Mouse (Mus musculus): ENCODE data around the gene Zfp1. TPM values are rescaled to one million over a fixed set of nuclear protein-coding genes. Genes with fewer than 3 reads are reported as not detected.

The Zfp1 gene
- polyA plus RNA-seq, 1 experiment from 2014 or later = 10.9 TPM

DNA sequence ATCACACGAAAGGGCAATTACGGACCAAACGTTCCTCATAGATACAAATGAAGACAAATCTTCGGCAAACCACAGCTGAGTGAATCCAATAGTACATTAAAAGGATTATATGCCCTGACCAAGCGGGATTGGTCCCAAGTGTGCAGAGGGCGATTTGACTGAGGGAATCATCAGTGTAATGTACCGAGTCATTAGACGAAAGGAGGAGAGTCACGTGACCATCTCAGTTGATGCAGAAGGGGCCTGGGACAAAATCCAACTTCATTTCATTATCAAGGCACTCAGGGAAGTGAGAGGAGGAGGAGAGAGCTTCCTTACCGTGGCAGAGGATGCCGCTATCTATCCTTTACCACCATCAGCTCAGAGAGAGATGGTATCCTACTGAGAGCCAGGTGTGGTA is 38.0 kb downstream of the Zfp1 start:
- no peak for TF ChIP-seq CTCF (IDR thresholded peaks at IDR 0.05; ENCODE audit: low read depth)
- no peak for TF ChIP-seq EP300 (optimal IDR thresholded peaks at IDR 0.05)
- no peak overlapping the region for H3K9ac ChIP-seq (ENCODE audit: low read length)
- no peaks in the 10 kb centered on the region for H3K36me3 ChIP-seq (ENCODE audit: control insufficient read depth, insufficient read depth, low read length)
- H3K4me1 ChIP-seq (replicated peaks; ENCODE audit: control insufficient read depth, insufficient read depth) = no peaks in the 10 kb centered on the region
- ATAC-seq (ENCODE audit: low FRiP score, low TSS enrichment) (no peak), DNase-seq (ENCODE audit: low spot score) (no peak)
- WGBS = 66% methylated on average over 11 of the region's 11 CpGs
- H3K27ac ChIP-seq (replicated peaks) = no peak overlapping the region
- no peaks in the 10 kb centered on the region for H3K9me3 ChIP-seq (ENCODE audit: control insufficient read depth, low read length)
- H3K4me3 ChIP-seq (ENCODE audit: low read depth, low read length) = no peak overlapping the region
- H3K27me3 ChIP-seq (ENCODE audit: control insufficient read depth, insufficient read depth, low read length) = no peaks in the 10 kb centered on the region
- no peak overlapping the region for H3K4me2 ChIP-seq (replicated peaks; ENCODE audit: low read depth)

DNA sequence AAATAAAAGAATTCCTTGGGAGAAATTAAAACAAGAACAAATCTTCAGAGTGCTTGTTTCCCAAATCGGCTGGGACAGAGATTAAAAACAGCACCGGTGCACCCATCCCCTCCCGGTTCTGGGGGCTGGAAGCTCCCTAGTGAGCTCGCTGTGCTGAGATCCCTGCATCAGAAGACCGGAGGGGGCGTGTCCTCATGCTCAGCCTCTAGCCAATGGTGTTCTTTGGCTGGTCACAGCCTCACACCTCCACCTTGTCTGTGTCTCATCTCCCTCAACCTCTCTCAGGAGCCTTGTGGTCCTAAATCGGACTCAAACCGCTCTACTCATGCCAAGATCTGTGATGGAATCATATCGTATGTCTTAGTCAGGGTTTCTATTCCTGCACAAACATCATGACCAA is 39.3 kb downstream of the Zfp1 start:
- no peak for DNase-seq (ENCODE audit: low spot score)
- WGBS = 30% methylated on average over 9 of the region's 9 CpGs
- no peaks in the 10 kb centered on the region for H3K36me3 ChIP-seq (ENCODE audit: control insufficient read depth, insufficient read depth, low read length)

DNA sequence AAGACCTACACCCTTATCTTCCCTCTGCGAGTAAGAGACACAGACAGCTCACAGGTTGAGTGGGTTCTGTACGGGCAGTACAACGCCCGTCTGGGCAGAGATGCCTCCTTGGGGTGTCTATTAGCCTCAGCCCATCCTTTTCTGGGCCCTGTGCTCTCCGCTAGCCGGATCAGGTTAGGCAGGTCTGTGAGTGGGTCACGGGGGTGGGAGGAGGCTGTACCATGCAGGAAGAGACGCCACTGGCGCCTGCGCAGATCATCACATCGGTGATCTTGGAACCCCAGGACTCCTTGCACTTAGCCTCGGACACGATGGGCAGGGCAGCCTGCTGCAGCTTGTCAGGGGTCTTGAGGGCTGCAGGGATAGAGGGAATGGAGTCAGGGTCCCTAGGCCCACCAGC is 43.7 kb downstream of the Zfp1 start:
- H3K36me3 ChIP-seq (ENCODE audit: control insufficient read depth, insufficient read depth, low read length) = no peaks in the 10 kb centered on the region
- DNase-seq (ENCODE audit: low spot score) = no peak
- H3K9me3 ChIP-seq (ENCODE audit: control insufficient read depth, low read length) = no peaks in the 10 kb centered on the region
- no peak overlapping the region for H3K4me3 ChIP-seq (ENCODE audit: low read depth, low read length)
- H3K27ac ChIP-seq (replicated peaks) = no peak overlapping the region
- TF ChIP-seq EP300 (optimal IDR thresholded peaks at IDR 0.05) (no peak), CTCF (IDR thresholded peaks at IDR 0.05; ENCODE audit: low read depth) (no peak)
- 75% methylated on average over 13 of the region's 13 CpGs for WGBS
- no peaks in the 10 kb centered on the region for H3K27me3 ChIP-seq (ENCODE audit: control insufficient read depth, insufficient read depth, low read length)
- H3K4me2 ChIP-seq (replicated peaks; ENCODE audit: low read depth) = no peak overlapping the region
- H3K9ac ChIP-seq (ENCODE audit: low read length) = no peak overlapping the region
- peak; percentile 18; the same call in 1 of the 2 replicates for ATAC-seq (ENCODE audit: low FRiP score, low TSS enrichment)
- H3K4me1 ChIP-seq (replicated peaks; ENCODE audit: control insufficient read depth, insufficient read depth) = no peaks in the 10 kb centered on the region

More for the DNA sequence above, 39.3 kb downstream of the Zfp1 start:
- TF ChIP-seq CTCF (IDR thresholded peaks at IDR 0.05; ENCODE audit: low read depth) (no peak), EP300 (optimal IDR thresholded peaks at IDR 0.05) (no peak)
- Histone ChIP-seq H3K9me3 (ENCODE audit: control insufficient read depth, low read length) (no peaks in the 10 kb centered on the region), H3K4me2 (replicated peaks; ENCODE audit: low read depth) (no peak overlapping the region), H3K27me3 (ENCODE audit: control insufficient read depth, insufficient read depth, low read length) (no peaks in the 10 kb centered on the region), H3K4me1 (replicated peaks; ENCODE audit: control insufficient read depth, insufficient read depth) (no peaks in the 10 kb centered on the region), H3K9ac (ENCODE audit: low read length) (no peak overlapping the region), H3K27ac (replicated peaks) (no peak overlapping the region), H3K4me3 (ENCODE audit: low read depth, low read length) (no peak overlapping the region)
- ATAC-seq (ENCODE audit: low FRiP score, low TSS enrichment) = no peak

DNA sequence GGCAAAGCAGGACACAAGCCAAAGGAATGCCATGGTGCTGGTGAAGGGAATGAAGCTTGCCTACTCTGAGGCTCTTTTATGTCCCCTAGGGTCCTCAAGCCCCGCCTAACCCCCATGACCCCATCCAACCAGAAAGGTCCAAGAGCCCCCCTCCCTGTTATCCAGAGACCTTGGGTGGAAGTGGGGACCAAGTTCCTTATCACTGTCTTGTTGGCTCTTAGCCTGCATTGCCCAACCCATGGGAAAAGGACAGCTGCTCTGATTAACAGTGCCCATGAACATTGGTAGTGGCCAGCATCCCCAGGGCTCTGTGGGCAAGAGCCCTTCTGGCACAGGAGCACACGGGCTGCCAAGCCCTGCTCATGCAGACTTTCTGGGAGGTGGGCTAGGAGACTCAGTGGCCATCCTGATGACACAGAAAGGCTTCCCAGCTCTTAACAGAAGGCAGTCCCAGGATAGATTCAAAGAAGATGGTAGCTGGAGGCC is 47.8 kb downstream of the Zfp1 start, which contains the start of gene Ctrb1:
Ctrb1 (minus strand) TSS at position 51 of the 486 bp plus-strand sequence.
- Histone ChIP-seq H3K9me3 (ENCODE audit: control insufficient read depth, low read length) (no peaks in the 10 kb centered on the region), H3K27ac (replicated peaks) (no peak within 1 kb of the TSS), H3K36me3 (ENCODE audit: control insufficient read depth, insufficient read depth, low read length) (no peaks in the 10 kb centered on the region), H3K4me2 (replicated peaks; ENCODE audit: low read depth) (no peak within 1 kb of the TSS), H3K4me3 (ENCODE audit: low read depth, low read length) (no peak within 1 kb of the TSS), H3K9ac (ENCODE audit: low read length) (no peak within 1 kb of the TSS), H3K4me1 (replicated peaks; ENCODE audit: control insufficient read depth, insufficient read depth) (no peaks in the 10 kb centered on the region), H3K27me3 (ENCODE audit: control insufficient read depth, insufficient read depth, low read length) (no peaks in the 10 kb centered on the region)
- no peak for ATAC-seq (ENCODE audit: low FRiP score, low TSS enrichment)
- 73% methylated on average over 2 of the region's 2 CpGs for WGBS
- no peak for DNase-seq (ENCODE audit: low spot score)
- TF ChIP-seq EP300 (optimal IDR thresholded peaks at IDR 0.05) (no peak), CTCF (IDR thresholded peaks at IDR 0.05; ENCODE audit: low read depth) (no peak)

DNA sequence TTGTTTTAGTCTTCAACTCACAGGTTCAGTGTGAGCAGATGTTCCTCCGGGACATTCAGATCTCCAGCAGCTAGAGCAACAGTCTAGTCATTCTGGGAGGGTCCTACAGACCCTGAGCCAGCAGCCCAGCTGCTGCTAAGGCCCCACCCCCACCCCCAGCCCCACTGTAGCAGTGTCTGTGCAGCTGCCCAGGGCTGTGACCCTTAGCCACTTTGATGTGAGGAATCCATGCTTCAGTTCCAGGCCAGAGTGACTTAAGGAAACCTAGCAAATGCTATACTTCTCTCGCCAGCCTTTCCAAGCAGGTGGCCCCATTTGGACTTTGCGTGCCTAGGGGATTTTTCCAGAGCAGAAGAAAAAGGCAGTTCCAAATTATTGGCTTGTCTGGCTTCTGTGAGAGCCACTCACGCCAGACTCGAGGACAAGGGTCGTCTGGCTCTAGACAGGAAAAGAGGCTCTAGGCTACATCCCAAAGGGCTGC is 50.1 kb downstream of the Zfp1 start:
- H3K4me1 ChIP-seq (replicated peaks; ENCODE audit: control insufficient read depth, insufficient read depth) = no peaks in the 10 kb centered on the region
- no peak overlapping the region for H3K4me2 ChIP-seq (replicated peaks; ENCODE audit: low read depth)
- WGBS = 51% methylated on average over 6 of the region's 6 CpGs
- peak; percentile 52; the same call in 1 of the 2 replicates for ATAC-seq (ENCODE audit: low FRiP score, low TSS enrichment)
- no peaks in the 10 kb centered on the region for H3K27me3 ChIP-seq (ENCODE audit: control insufficient read depth, insufficient read depth, low read length)
- H3K4me3 ChIP-seq (ENCODE audit: low read depth, low read length) = no peak overlapping the region
- no peaks in the 10 kb centered on the region for H3K9me3 ChIP-seq (ENCODE audit: control insufficient read depth, low read length)
- no peak for TF ChIP-seq EP300 (optimal IDR thresholded peaks at IDR 0.05)
- no peak for TF ChIP-seq CTCF (IDR thresholded peaks at IDR 0.05; ENCODE audit: low read depth)
- H3K27ac ChIP-seq (replicated peaks) = no peak overlapping the region
- no peak overlapping the region for H3K9ac ChIP-seq (ENCODE audit: low read length)
- H3K36me3 ChIP-seq (ENCODE audit: control insufficient read depth, insufficient read depth, low read length) = no peaks in the 10 kb centered on the region
- DNase-seq (ENCODE audit: low spot score) = no peak

DNA sequence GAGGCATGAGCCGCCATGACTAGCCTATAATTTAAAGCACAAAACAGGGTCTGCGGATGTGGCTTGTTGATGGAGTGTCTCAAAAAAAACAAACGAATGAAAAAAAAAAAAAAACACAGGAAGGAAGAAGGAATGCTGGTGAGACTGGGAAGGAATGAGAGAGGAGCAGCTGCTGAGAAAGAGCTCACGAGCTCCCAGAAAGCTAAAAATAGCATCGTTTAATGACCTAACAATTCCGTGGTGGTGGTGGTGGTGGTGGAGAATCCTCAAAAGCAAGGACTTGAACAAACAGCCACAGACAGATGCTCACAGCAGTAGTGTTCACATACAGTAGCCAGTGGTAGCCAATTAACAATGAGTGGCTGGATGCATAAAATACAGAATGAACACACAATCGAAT is 52.2 kb downstream of the Zfp1 start:
- H3K9me3 ChIP-seq (ENCODE audit: control insufficient read depth, low read length) = no peaks in the 10 kb centered on the region
- no peak overlapping the region for H3K4me2 ChIP-seq (replicated peaks; ENCODE audit: low read depth)
- no peak for TF ChIP-seq EP300 (optimal IDR thresholded peaks at IDR 0.05)
- TF ChIP-seq CTCF (IDR thresholded peaks at IDR 0.05; ENCODE audit: low read depth) = no peak
- H3K27me3 ChIP-seq (ENCODE audit: control insufficient read depth, insufficient read depth, low read length) = no peaks in the 10 kb centered on the region
- H3K4me3 ChIP-seq (ENCODE audit: low read depth, low read length) = no peak overlapping the region
- no peak overlapping the region for H3K27ac ChIP-seq (replicated peaks)
- H3K9ac ChIP-seq (ENCODE audit: low read length) = no peak overlapping the region
- H3K4me1 ChIP-seq (replicated peaks; ENCODE audit: control insufficient read depth, insufficient read depth) = no peaks in the 10 kb centered on the region
- H3K36me3 ChIP-seq (ENCODE audit: control insufficient read depth, insufficient read depth, low read length) = no peaks in the 10 kb centered on the region
- 52% methylated on average over 7 of the region's 7 CpGs for WGBS
- no peak for DNase-seq (ENCODE audit: low spot score)
- no peak for ATAC-seq (ENCODE audit: low FRiP score, low TSS enrichment)

All from stomach, postnatal 0 days (tissue).